Mouse (Mus musculus): ENCODE measurements around the gene Esr1.

- TF ChIP-seq CTCF (IDR thresholded peaks at IDR 0.05; ENCODE audit: low read depth, low read length) (no peak), POLR2A (IDR thresholded peaks at IDR 0.05; ENCODE audit: insufficient read depth, low read length) (no peak)
Observed at GRCm38 (mm10) chr10:4983919-4984318, 372.5 kb downstream of the Esr1 start.
